Mouse (Mus musculus) E14TG2a.4 (cell line): ENCODE results near the gene Casp1.

ENCODE experiments used
- H3K27me3 ChIP-seq: 2 replicates; pipeline ENCODE4 v1.6.1; 2014; ENCODE audit warnings: low read length, control low read depth; ENCODE audit not compliant: insufficient read depth
- H3K36me3 ChIP-seq: 2 replicates; pipeline ENCODE4 v1.6.1; 2014; ENCODE audit warnings: low read length, control low read depth; ENCODE audit not compliant: insufficient read depth
- H3K4me1 ChIP-seq: replicated peaks from 2 replicates; pipeline ENCODE4 v1.6.1; 2014; ENCODE audit warnings: low read depth, low read length, control low read depth
- H3K4me3 ChIP-seq: replicated peaks from 2 replicates; pipeline ENCODE4 v1.5.1; 2014; ENCODE audit warnings: mild to moderate bottlenecking, low read length
- H3K9me3 ChIP-seq: 2 replicates; pipeline ENCODE4 v1.6.1; 2014; ENCODE audit warnings: low read length, control low read depth
- CTCF ChIP-seq: conservative IDR thresholded peaks from 2 replicates; pipeline ENCODE4 v1.5.1; 2014; ENCODE audit warnings: low read length
- NANOG ChIP-seq: IDR thresholded peaks from 2 replicates; pipeline ENCODE4 v1.6.1; 2014; ENCODE audit warnings: borderline replicate concordance, low read length, mixed read lengths
- POU5F1 ChIP-seq: IDR thresholded peaks from 2 replicates; pipeline ENCODE4 v1.6.1; 2014; ENCODE audit warnings: low read length, borderline replicate concordance

Gene Casp1

GRCm38 (mm10) chr9:5298329-5299131 is at the start of gene Casp1:
Gene Casp1, plus strand, starts transcription at chr9:5298517.
- H3K4me1 ChIP-seq, result no peaks in the 10 kb centered on the region
- no peaks in the 10 kb centered on the region for H3K9me3 ChIP-seq
- no peak within 1 kb of the TSS for H3K4me3 ChIP-seq
- H3K36me3 ChIP-seq, result no peaks in the 10 kb centered on the region
- TF ChIP-seq POU5F1, result no peak
- TF ChIP-seq NANOG, result no peak
- no peak for TF ChIP-seq CTCF
- no peaks in the 10 kb centered on the region for H3K27me3 ChIP-seq

- Histone ChIP-seq H3K27me3 (no peaks in the 10 kb centered on the region), H3K9me3 (no peaks in the 10 kb centered on the region)
- TF ChIP-seq NANOG, result no peak
- TF ChIP-seq POU5F1, result no peak
- no peak for TF ChIP-seq CTCF
Observed at GRCm38 (mm10) chr9:5263951-5264475, 34.3 kb upstream of the Casp1 start.

GRCm38 (mm10) chr9:5270274-5270673 is 28.0 kb upstream of the Casp1 start:
- H3K4me3 ChIP-seq, result no peak overlapping the region
- no peak for TF ChIP-seq NANOG
- TF ChIP-seq POU5F1, result no peak
- no peak for TF ChIP-seq CTCF
- H3K36me3 ChIP-seq, result no peaks in the 10 kb centered on the region
- H3K9me3 ChIP-seq, result no peaks in the 10 kb centered on the region
- no peaks in the 10 kb centered on the region for H3K4me1 ChIP-seq
- no peaks in the 10 kb centered on the region for H3K27me3 ChIP-seq

More at GRCm38 (mm10) chr9:5263951-5264475, 34.3 kb upstream of the Casp1 start:
- Histone ChIP-seq H3K4me1 (no peaks in the 10 kb centered on the region), H3K36me3 (no peaks in the 10 kb centered on the region), H3K4me3 (no peak overlapping the region)

- no peaks in the 10 kb centered on the region for H3K36me3 ChIP-seq
- no peak overlapping the region for H3K4me3 ChIP-seq
- H3K27me3 ChIP-seq, result no peaks in the 10 kb centered on the region
- no peaks in the 10 kb centered on the region for H3K9me3 ChIP-seq
- H3K4me1 ChIP-seq, result no peaks in the 10 kb centered on the region
- TF ChIP-seq CTCF (no peak), POU5F1 (no peak), NANOG (no peak)
Observed at GRCm38 (mm10) chr9:5270884-5271283, 27.4 kb upstream of the Casp1 start.

GRCm38 (mm10) chr9:5271334-5271845 is 26.9 kb upstream of the Casp1 start:
- Histone ChIP-seq H3K4me1 (no peaks in the 10 kb centered on the region), H3K36me3 (no peaks in the 10 kb centered on the region), H3K27me3 (no peaks in the 10 kb centered on the region), H3K4me3 (no peak overlapping the region), H3K9me3 (no peaks in the 10 kb centered on the region)
- TF ChIP-seq NANOG (no peak), CTCF (no peak), POU5F1 (no peak)

GRCm38 (mm10) chr9:5286071-5286470 is 12.2 kb upstream of the Casp1 start:
- H3K36me3 ChIP-seq, result no peaks in the 10 kb centered on the region
- H3K4me1 ChIP-seq, result no peaks in the 10 kb centered on the region
- no peaks in the 10 kb centered on the region for H3K27me3 ChIP-seq
- H3K9me3 ChIP-seq, result no peaks in the 10 kb centered on the region
- no peak overlapping the region for H3K4me3 ChIP-seq
- TF ChIP-seq POU5F1 (no peak), CTCF (no peak), NANOG (no peak)

- no peak overlapping the region for H3K4me3 ChIP-seq
- no peaks in the 10 kb centered on the region for H3K27me3 ChIP-seq
- H3K36me3 ChIP-seq, result no peaks in the 10 kb centered on the region
- TF ChIP-seq NANOG, result no peak
- TF ChIP-seq POU5F1, result no peak
- no peak for TF ChIP-seq CTCF
- no peaks in the 10 kb centered on the region for H3K9me3 ChIP-seq
- H3K4me1 ChIP-seq, result no peaks in the 10 kb centered on the region
Observed at GRCm38 (mm10) chr9:5286597-5286996, 11.7 kb upstream of the Casp1 start.

GRCm38 (mm10) chr9:5296354-5297237 is 1.7 kb upstream of the Casp1 start:
- H3K4me1 ChIP-seq, result no peaks in the 10 kb centered on the region
- H3K27me3 ChIP-seq, result no peaks in the 10 kb centered on the region
- TF ChIP-seq CTCF, result no peak
- TF ChIP-seq NANOG, result no peak
- no peak for TF ChIP-seq POU5F1
- H3K9me3 ChIP-seq, result no peaks in the 10 kb centered on the region
- H3K4me3 ChIP-seq, result no peak overlapping the region
- H3K36me3 ChIP-seq, result no peaks in the 10 kb centered on the region
